Mouse (Mus musculus) limb, embryonic 12.5 days (tissue): Measurements from ENCODE around the gene Ttc6. TPM values are rescaled to one million over a fixed set of nuclear protein-coding genes. Genes with fewer than 3 reads are reported as not detected.

Experiments
- ATAC-seq: fragments of 200-750 bp; cut with Nextera tagmentation; 2 replicates; pipeline ENCODE4 v1.8.0; 2017; ENCODE audit warnings: low read depth, moderate TSS enrichment; ENCODE audit not compliant: insufficient number of reproducible peaks, insufficient read depth, low FRiP score, low TSS enrichment
- H3K27ac ChIP-seq: fragments of 300-500 bp; sonication (generic); 2 replicates; pipeline ENCODE4 v1.5.1; 2016; ENCODE audit warnings: mild to moderate bottlenecking, moderate library complexity
- H3K27me3 ChIP-seq: fragments of 300-500 bp; sonication (generic); 2 replicates; pipeline ENCODE4 v1.6.1; 2016; ENCODE audit warnings: mild to moderate bottlenecking, moderate library complexity
- H3K36me3 ChIP-seq: fragments of 300-500 bp; sonication (generic); 2 replicates; pipeline ENCODE4 v1.6.1; 2016; ENCODE audit warnings: mild to moderate bottlenecking, moderate library complexity
- H3K4me1 ChIP-seq: fragments of 300-500 bp; sonication (generic); replicated peaks from 2 replicates; pipeline ENCODE4 v1.6.1; 2016
- H3K4me2 ChIP-seq: fragments of 300-500 bp; sonication (generic); 2 replicates; pipeline ENCODE4 v1.6.1; 2016; ENCODE audit warnings: mild to moderate bottlenecking, moderate library complexity
- H3K4me3 ChIP-seq: fragments of 300-500 bp; sonication (generic); replicated peaks from 2 replicates; pipeline ENCODE4 v1.5.1; 2016; ENCODE audit warnings: mild to moderate bottlenecking
- H3K9ac ChIP-seq: fragments of 300-500 bp; sonication (generic); replicated peaks from 2 replicates; pipeline ENCODE4 v1.6.1; 2016; ENCODE audit warnings: mild to moderate bottlenecking, moderate library complexity
- H3K9me3 ChIP-seq: fragments of 300-500 bp; sonication (generic); 2 replicates; pipeline ENCODE4 v1.6.1; 2016; ENCODE audit warnings: mild to moderate bottlenecking, moderate library complexity
- WGBS: fragments of 180-500 bp; shearing (Covaris S2); methylation state at CpG from one replicate; pipeline ENCODE4 v1.1.7; 2016; 5-methylcytosine and 5-hydroxymethylcytosine counted together
- polyA plus RNA-seq: library from polyadenylated mRNA; unstranded; fragments of >200 nt; fragmentation: Nextera tagmentation; extraction: Ambion mirVana; gene quantifications from 2 replicates; pipeline ENCODE4 v1.2.1, GENCODE M21; 2016

Ttc6 gene
- polyA plus RNA-seq, 1 experiment from 2014 or later = 0.13 TPM

GRCm38 (mm10) chr12:57709966-57710365 lies 146.1 kb downstream of the Ttc6 start:
- 89% methylated on average over 1 of the region's 1 CpGs for WGBS
- no peak overlapping the region for H3K4me2 ChIP-seq
- H3K9me3 ChIP-seq = no peaks in the 10 kb centered on the region
- H3K36me3 ChIP-seq = no peaks in the 10 kb centered on the region
- no peaks in the 10 kb centered on the region for H3K4me1 ChIP-seq
- no peak for ATAC-seq
- no peak overlapping the region for H3K4me3 ChIP-seq
- no peak overlapping the region for H3K27ac ChIP-seq
- H3K27me3 ChIP-seq = no peaks in the 10 kb centered on the region
- H3K9ac ChIP-seq = no peak overlapping the region

- H3K4me2 ChIP-seq = no peak overlapping the region
- no peak overlapping the region for H3K4me3 ChIP-seq
- H3K9me3 ChIP-seq = no peaks in the 10 kb centered on the region
- no peaks in the 10 kb centered on the region for H3K27me3 ChIP-seq
- ATAC-seq = no peak
- no peak overlapping the region for H3K27ac ChIP-seq
- H3K4me1 ChIP-seq = no peaks in the 10 kb centered on the region
- H3K36me3 ChIP-seq = no peaks in the 10 kb centered on the region
- WGBS = 80% methylated on average over 7 of the region's 7 CpGs
- H3K9ac ChIP-seq = no peak overlapping the region
Observed at GRCm38 (mm10) chr12:57764720-57765119, 200.8 kb downstream of the Ttc6 start.

GRCm38 (mm10) chr12:57776290-57776997 lies 212.5 kb downstream of the Ttc6 start:
- Histone ChIP-seq H3K9ac (no peak overlapping the region), H3K27ac (no peak overlapping the region), H3K27me3 (no peaks in the 10 kb centered on the region), H3K4me1 (no peaks in the 10 kb centered on the region), H3K4me2 (peak overlapping the region; percentile 33), H3K36me3 (no peaks in the 10 kb centered on the region), H3K4me3 (no peak overlapping the region), H3K9me3 (no peaks in the 10 kb centered on the region)
- WGBS = 12% methylated on average over 12 of the region's 12 CpGs
- ATAC-seq = no peak

DNA sequence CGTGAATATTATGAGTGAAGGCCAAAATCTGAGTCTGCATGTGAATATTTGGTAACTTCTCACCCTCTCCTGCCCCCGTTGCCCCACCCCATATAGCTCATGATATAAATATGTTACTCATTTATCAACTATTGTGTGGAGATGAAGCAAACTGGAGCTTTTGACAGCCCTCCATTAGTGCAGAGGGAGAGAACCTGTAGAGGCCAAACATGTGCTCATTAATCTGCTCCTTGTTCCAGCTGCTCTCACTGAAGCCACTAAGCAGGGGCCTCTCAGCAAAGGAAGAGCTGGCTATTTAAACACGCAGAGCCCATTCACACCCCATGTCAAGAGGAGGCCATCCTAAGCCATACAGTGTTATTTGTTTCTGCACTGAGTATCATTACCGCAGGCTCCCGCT lies 218.0 kb downstream of the Ttc6 start:
- Histone ChIP-seq H3K4me3 (no peak overlapping the region), H3K9me3 (no peaks in the 10 kb centered on the region), H3K4me1 (no peaks in the 10 kb centered on the region), H3K4me2 (no peak overlapping the region), H3K9ac (no peak overlapping the region), H3K27me3 (no peaks in the 10 kb centered on the region), H3K36me3 (no peaks in the 10 kb centered on the region), H3K27ac (no peak overlapping the region)
- no peak for ATAC-seq
- 76% methylated on average over 5 of the region's 5 CpGs for WGBS

- Histone ChIP-seq H3K9ac (no peak overlapping the region), H3K9me3 (no peaks in the 10 kb centered on the region), H3K27me3 (no peaks in the 10 kb centered on the region), H3K4me1 (no peaks in the 10 kb centered on the region), H3K4me3 (no peak overlapping the region), H3K27ac (no peak overlapping the region), H3K4me2 (no peak overlapping the region), H3K36me3 (no peaks in the 10 kb centered on the region)
- WGBS = 23% methylated on average over 5 of the region's 5 CpGs
- no peak for ATAC-seq
Observed at GRCm38 (mm10) chr12:57787471-57787870, 223.6 kb downstream of the Ttc6 start.

Other genes with a start within 250 kb of the Ttc6 start
- not detected in 2 replicates for gene Foxa1, start 17.2 kb upstream of the Ttc6 start, polyA plus RNA-seq